Mouse (Mus musculus): ENCODE measurements at regions not wholly inside any gene's neighbourhood (a gene's known extent, or its start where the extent isn't known, plus 50 kb on each side); places are given as distances from the start of the nearest gene placed in this dataset.

- DNase-seq (ENCODE audit: low read depth, low spot score): no peak
These were observed 89.8 kb downstream of the Kif26a start for GRCm38 (mm10) chr12:112235841-112236240.

- no peak for DNase-seq (ENCODE audit: low read depth, low spot score)
These were observed 91.1 kb downstream of the Kif26a start for GRCm38 (mm10) chr12:112237061-112237490.

GRCm38 (mm10) chr12:112238834-112239233, 92.8 kb downstream of the Kif26a start:
- no peak for DNase-seq (ENCODE audit: low read depth, low spot score)

- no peak for DNase-seq (ENCODE audit: low read depth, low spot score)
These were observed 95.7 kb downstream of the Kif26a start for GRCm38 (mm10) chr12:112241740-112242171.

- no peak for DNase-seq (ENCODE audit: low read depth, low spot score)
These were observed 97.2 kb downstream of the Kif26a start for GRCm38 (mm10) chr12:112243231-112243630.

DNA sequence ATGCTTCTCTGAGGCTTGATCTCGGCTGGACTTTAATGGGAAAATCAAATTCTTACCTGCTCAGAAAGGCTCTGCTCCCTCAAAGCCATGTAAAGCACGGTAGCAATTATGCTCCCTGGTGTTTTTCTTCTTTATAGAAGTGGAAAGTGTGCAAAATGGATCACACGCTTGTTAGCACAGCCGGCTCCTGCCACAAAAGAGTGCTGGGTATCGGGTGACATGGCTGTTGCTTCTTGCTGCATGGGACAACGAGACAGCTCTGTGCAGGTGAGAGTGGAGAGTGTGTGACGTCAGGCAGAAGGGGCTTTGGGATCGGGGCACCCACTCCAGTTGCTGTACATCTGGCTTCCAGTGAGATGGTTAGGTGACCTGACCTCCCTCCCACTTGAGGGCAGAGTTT, 104.9 kb downstream of the Kif26a start:
- DNase-seq (ENCODE audit: low read depth, low spot score): no peak

GRCm38 (mm10) chr12:112253461-112253860, 107.5 kb downstream of the Kif26a start:
- DNase-seq (ENCODE audit: low read depth, low spot score): peak; percentile 53

DNA sequence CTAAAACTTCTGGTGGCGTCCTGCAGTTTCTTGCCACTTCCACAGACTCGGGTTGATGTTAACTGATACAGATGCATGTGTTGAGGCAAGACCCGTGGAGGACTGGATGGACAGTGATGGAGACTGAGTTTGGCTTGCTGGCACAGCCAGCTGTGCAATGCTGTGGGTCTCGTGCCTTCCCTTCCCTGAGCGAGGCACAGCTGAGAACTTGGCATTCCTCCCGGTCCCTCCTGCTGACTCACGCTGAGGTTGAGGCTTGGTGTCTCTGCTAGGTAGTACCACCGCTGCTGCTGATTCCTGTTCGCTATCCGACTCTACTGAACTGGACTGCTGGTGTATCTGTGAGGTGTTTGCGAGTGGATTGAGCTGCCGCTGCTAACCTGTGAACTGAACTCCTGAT, 109.2 kb downstream of the Kif26a start:
- DNase-seq (ENCODE audit: low read depth, low spot score): peak; percentile 29

DNA sequence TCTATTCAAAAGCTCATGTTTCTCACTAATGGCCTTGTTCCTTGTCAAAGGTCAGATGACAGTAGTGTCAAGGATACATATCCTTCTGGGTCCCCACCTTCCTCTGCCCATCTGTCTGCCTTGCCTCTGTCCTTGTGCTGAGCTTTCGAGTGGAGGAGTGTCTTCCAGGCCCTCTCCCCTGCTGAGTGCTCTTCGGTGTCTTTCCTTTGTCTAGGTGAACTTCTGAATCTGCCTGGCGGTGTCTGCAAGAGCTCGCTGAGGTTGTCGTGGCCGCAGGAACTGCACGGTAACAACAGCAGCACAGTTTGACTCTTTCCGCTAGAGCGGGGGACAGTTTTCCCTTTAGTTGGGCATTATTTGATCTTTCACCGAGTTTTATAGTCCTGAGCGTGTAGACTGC, 111.7 kb downstream of the Kif26a start:
- no peak for DNase-seq (ENCODE audit: low read depth, low spot score)

GRCm38 (mm10) chr12:112263283-112264056, 117.5 kb downstream of the Kif26a start:
- DNase-seq (ENCODE audit: low read depth, low spot score): peak; percentile 90

DNA sequence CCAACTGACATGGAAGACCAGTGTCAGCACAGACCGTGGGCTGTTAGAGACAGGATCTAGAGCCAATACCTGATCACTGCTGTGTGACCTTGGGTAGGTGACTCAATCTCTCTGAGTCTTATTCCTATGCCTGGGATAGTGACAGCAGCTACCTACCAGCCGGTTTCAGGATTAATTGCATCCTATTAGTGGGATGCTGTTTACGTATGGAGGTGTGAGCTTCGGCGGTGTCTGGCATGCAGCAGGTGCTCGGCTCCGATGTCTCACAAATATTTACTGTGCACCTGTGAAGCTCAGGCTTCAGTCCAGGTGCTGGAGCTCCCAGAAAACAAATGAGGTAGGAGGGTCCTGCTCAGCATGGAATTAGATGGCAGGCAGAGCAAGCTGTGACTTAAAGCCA, 118.2 kb downstream of the Kif26a start:
- DNase-seq (ENCODE audit: low read depth, low spot score): no peak

GRCm38 (mm10) chr12:112265289-112265969, 119.4 kb downstream of the Kif26a start:
- DNase-seq (ENCODE audit: low read depth, low spot score): no peak

DNA sequence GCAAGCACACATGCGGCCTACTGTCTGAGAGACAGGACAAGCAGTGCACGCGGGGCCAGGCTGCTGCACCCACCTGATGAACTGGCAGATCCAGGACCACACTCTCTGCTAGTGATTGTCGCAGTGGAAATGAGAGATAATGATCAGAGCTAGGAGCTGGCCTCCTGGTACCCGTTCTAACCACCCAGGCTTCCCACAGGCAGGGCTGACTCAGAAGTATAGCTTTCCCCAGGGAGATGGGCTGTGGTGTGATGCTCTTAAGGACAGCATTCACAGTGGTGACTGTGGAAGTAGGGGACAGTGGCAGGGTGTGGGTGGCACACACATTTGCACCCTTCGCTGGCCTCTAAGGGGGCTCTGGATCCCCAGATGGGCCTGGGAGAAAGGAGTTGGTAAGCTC, 128.0 kb downstream of the Kif26a start:
- no peak for DNase-seq (ENCODE audit: low read depth, low spot score)

- DNase-seq (ENCODE audit: low read depth, low spot score): no peak
These were observed 128.7 kb downstream of the Kif26a start for GRCm38 (mm10) chr12:112274756-112275155.

- DNase-seq (ENCODE audit: low read depth, low spot score): no peak
These were observed 130.6 kb downstream of the Kif26a start for GRCm38 (mm10) chr12:112276651-112277050.

DNA sequence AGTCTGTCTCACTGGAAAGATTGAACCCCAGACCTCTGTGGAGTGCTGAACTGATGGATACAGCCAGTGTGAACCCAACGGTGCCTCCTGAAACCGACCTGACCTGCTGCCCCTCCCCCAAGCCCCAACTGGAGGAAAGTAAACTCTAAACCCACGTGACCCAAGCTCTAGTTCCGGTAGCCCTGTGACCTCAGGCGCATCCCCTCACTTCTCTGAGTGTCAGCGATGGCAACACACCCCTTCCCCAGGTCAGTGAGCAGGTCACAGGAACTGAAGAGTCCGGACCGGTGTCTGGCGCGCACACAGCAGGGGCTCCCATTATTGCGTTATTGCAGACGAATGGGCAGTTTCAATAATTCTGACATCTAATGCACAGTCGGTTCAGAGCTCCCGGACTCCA, 131.5 kb downstream of the Kif26a start:
- DNase-seq (ENCODE audit: low read depth, low spot score): no peak

- no peak for DNase-seq (ENCODE audit: low read depth, low spot score)
These were observed 139.1 kb downstream of the Kif26a start for GRCm38 (mm10) chr12:112285096-112285495.

- DNase-seq (ENCODE audit: low read depth, low spot score): no peak
These were observed 142.8 kb downstream of the Kif26a start for GRCm38 (mm10) chr12:112288786-112289185.

DNA sequence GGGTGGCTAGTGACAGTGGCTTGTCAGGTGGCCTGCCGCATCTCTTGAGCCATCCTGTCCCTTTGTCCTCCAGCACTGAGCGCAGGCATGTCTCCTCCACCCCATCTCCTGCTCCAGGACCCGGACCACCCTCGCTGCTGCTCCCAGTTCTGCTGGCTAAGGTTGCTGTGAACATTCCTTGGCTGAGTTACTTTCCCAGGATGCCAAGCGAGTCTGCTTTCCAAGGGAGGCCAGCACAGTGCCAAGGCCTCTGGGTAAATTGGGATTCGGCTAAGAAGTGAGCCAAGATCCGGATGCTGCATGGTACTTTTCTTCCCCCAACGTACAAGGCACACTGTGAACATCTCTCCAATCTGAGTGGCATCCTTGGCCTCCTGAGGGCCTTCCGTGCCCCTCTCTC, 144.3 kb downstream of the Kif26a start:
- DNase-seq (ENCODE audit: low read depth, low spot score): peak; percentile 65

GRCm38 (mm10) chr12:112291748-112292561, 145.9 kb downstream of the Kif26a start:
- DNase-seq (ENCODE audit: low read depth, low spot score): no peak

- DNase-seq (ENCODE audit: low read depth, low spot score): no peak
These were observed 147.1 kb downstream of the Kif26a start for GRCm38 (mm10) chr12:112293105-112293504.

GRCm38 (mm10) chr12:112295337-112295941, 149.4 kb downstream of the Kif26a start:
- DNase-seq (ENCODE audit: low read depth, low spot score): no peak
